Mouse (Mus musculus) bone marrow, adult 2 months (tissue): Measurements from ENCODE around the gene Actn1. TPM values are rescaled to one million over a fixed set of nuclear protein-coding genes. Genes with fewer than 3 reads are reported as not detected.

Experiments used
- H3K27ac ChIP-seq: fragments of 200-500 bp; 2 replicates; pipeline ENCODE4 v1.5.1; 2012; ENCODE audit warnings: low read depth, mild to moderate bottlenecking, control low read depth, inconsistent platforms, low read length; ENCODE audit not compliant: control insufficient read depth, poor library complexity, insufficient read depth
- H3K4me1 ChIP-seq: fragments of 200-500 bp; 2 replicates; pipeline ENCODE4 v1.6.1; 2011; ENCODE audit warnings: low read length; ENCODE audit not compliant: control insufficient read depth, insufficient read depth
- H3K4me3 ChIP-seq: fragments of 200-500 bp; replicated peaks from 2 replicates; pipeline ENCODE3; 2011; ENCODE audit warnings: mild to moderate bottlenecking, low read depth, low read length, control low read depth; ENCODE audit not compliant: control insufficient read depth
- CTCF ChIP-seq: fragments of 200-500 bp; IDR thresholded peaks from 2 replicates; pipeline ENCODE4 v1.5.1; 2011; ENCODE audit warnings: low read length, control low read depth; ENCODE audit not compliant: control insufficient read depth, insufficient read depth
- POLR2A ChIP-seq: fragments of 200-500 bp; IDR thresholded peaks from 2 replicates; pipeline ENCODE4 v1.6.1; 2011; ENCODE audit warnings: low read depth, mild to moderate bottlenecking, control low read depth, low read length, borderline replicate concordance; ENCODE audit not compliant: control insufficient read depth
- WGBS: fragments of 180-500 bp; shearing (Covaris S2); methylation state at CpG from one replicate; pipeline ENCODE4 v1.1.7; 2018; 5-methylcytosine and 5-hydroxymethylcytosine counted together
- polyA plus RNA-seq: library from polyadenylated mRNA; stranded (reverse); fragments of >200 nt; gene quantifications from 2 replicates; pipeline ENCODE4 v1.2.4, GENCODE M21; 2011; ENCODE audit warnings: low replicate concordance; ENCODE audit not compliant: missing spikeins, insufficient read depth, insufficient read length

The Actn1 gene
- polyA plus RNA-seq, 1 experiment = 70.6 TPM

GRCm38 (mm10) chr12:80136264-80136930, 123.8 kb downstream of the Actn1 start:
- Histone ChIP-seq H3K27ac (no peak overlapping the region), H3K4me1 (peaks cover 3% of the 10 kb centered on the region; the same call in 1 of the 2 replicates), H3K4me3 (no peak overlapping the region)
- 87% methylated on average over 12 of the region's 12 CpGs for WGBS
- TF ChIP-seq CTCF (no peak), POLR2A (no peak)

GRCm38 (mm10) chr12:80135173-80135572, 125.0 kb downstream of the Actn1 start:
- no peak overlapping the region for H3K4me3 ChIP-seq
- TF ChIP-seq POLR2A = no peak
- TF ChIP-seq CTCF = no peak
- H3K4me1 ChIP-seq = peaks cover 5% of the 10 kb centered on the region
- 64% methylated on average over 8 of the region's 8 CpGs for WGBS
- H3K27ac ChIP-seq = no peak overlapping the region

DNA sequence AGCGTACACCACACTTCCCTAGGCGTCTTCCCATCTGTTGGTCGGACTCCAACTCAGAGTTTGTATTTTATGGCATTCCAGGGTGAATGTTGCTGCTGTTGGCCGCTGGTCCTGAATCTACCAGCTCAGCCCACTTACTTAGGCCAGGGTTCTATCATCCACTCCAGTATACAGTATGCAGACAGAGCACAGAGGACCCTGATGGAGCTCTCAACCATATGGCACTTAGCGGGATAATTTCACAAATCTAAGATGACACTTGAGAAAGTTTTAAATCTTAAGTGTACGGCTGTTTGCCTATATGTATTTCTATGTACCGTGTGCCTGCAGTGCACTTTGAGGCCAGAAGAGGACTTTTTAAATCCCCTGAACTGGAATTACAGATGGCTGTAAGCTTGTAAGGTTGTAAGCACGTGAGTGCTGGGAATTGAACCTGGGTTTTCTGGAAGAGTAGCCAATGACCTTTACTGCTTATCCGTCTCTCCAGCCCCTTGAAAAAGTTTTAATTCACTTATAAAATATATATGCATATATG, 127.1 kb downstream of the Actn1 start:
- no peak overlapping the region for H3K4me3 ChIP-seq
- H3K27ac ChIP-seq = peak overlapping the region; percentile 99; the same call in 1 of the 2 replicates
- peaks cover 8% of the 10 kb centered on the region for H3K4me1 ChIP-seq
- 50% methylated on average over 9 of the region's 9 CpGs for WGBS
- TF ChIP-seq POLR2A (no peak), CTCF (no peak)

DNA sequence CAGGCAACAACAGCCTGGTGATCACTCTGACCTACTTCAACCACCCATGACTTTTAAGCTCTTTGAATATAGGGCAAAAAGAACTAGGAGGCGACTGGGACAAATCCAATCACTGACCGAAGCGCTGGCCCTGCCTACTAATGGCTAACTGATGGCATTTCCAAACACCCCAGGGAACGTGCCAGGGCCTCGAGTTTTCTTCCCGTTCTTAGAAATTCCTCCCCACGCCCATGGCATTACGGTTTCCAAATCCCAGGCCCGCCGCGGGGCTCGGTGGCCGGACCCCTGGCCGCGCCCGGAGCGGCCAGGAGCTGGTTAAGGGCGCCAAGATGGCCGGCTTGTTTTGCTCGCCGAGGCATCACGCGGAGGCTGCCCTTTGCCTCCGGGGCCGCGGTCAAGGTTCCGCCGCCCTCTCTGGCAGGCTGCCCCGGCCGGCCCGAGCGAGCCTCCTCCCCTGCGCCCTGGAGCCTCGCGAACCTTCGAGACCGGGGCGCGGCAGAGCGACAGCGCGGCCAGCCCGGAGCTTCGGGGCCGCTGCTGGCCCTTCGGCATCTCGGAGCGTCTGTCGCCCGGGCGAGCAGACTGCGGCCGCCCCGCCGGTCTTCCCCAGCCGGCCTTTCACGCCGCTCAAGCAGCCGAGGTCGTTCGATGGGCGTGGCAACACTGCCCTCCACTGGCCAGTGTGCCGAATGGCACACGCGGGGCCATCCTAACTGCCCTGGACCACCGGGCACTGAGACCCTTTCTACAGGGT, 127.7 kb downstream of the Actn1 start:
- Histone ChIP-seq H3K4me3 (peak overlapping the region; percentile 73), H3K4me1 (peaks cover 12% of the 10 kb centered on the region), H3K27ac (peak overlapping the region; percentile 99)
- TF ChIP-seq CTCF (peak; percentile 97), POLR2A (peak; percentile 85; the same call in 1 of the 2 replicates)
- WGBS = under 1% methylated on average over 66 of the region's 66 CpGs

DNA sequence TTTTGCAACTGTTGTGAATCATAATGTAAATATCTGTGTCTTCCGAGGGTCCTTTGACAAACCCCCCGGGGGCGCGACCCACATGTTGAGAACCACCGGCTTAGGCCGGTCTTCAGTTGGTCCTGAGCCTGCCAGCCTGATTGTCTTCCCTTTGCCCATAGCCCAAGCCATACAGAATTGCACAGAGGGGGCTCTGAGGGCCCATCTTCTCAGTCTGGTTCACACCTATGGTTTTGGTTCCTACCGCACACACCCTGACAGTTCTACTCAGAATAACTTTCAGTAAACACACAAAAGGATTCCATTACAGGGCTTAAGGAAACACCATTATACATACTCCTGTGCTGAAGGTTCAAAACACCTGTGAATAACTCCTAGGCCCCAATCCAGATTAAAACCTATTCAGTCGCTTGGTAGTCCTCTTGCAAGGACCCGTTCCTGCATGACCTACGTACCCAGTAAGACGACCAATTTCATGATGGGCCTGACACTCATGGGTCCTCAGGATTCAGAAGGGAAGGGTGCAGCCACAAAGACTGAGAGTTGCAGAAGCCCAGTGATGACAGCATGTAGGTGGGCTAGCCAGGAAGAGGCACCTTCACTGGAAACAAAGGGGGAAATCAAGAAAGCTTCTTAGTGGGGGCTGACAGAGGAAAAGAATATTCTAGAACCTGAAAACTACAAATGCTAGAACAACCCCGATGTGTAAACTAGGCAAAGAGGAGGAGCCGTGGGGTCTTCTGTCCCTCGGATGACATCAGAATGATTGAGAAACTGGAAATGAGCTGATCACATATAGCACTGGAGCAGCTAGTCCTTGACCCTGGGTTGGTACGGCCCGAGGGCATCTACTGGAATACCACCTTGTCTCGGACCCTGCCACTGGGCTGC, 128.6 kb downstream of the Actn1 start:
- peak overlapping the region; percentile 73 for H3K4me3 ChIP-seq
- 48% methylated on average over 17 of the region's 17 CpGs for WGBS
- peaks cover 13% of the 10 kb centered on the region for H3K4me1 ChIP-seq
- TF ChIP-seq CTCF (no peak), POLR2A (no peak)
- peak overlapping the region; percentile 99 for H3K27ac ChIP-seq

DNA sequence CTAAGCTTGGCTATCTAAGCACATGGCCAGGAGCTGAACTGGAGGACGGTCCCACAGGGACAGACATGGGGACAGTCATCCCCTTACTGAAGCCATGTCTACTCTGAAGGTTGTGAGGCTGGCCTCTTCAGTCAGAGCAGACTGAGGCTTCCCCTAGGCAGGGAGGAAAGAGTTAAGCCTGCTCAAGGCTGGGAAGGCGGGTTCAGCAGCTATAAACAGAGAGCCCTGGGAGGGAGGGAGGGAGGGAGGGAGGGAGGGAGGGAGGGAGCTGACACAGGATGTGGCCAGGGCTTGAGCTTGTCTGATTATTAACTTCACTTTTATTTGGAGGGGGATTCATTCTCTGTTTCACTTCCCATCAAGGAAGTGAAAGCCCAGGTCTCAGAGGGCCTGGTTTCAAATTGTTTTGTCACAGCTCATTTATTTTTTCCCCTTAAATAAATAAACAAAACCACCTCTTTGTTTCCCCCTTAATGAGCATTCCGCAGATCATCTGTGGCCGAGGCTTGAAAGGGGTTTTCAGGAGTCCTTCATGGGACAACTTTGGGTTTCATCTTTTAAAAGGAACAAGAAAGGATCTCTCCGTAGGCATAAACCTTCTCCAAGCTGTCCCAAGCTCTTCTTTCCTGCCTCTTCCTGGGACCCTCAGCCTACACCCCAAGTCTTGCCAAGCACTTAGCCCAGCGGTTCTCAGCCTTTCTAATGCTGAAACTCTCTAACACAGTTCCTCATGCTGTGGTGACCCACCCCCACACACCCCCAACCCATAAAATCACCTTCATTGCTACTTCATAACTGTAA, 129.4 kb downstream of the Actn1 start:
- 12% methylated on average over 6 of the region's 6 CpGs for WGBS
- Histone ChIP-seq H3K27ac (peak overlapping the region; percentile 65), H3K4me3 (peak overlapping the region; percentile 2), H3K4me1 (peaks cover 13% of the 10 kb centered on the region)
- TF ChIP-seq POLR2A (no peak), CTCF (no peak)

GRCm38 (mm10) chr12:80129531-80129930, 130.6 kb downstream of the Actn1 start:
- no peak overlapping the region for H3K27ac ChIP-seq
- TF ChIP-seq CTCF (peak; percentile 77), POLR2A (no peak)
- peaks cover 13% of the 10 kb centered on the region for H3K4me1 ChIP-seq
- no peak overlapping the region for H3K4me3 ChIP-seq
- WGBS = 90% methylated on average over 8 of the region's 8 CpGs
